8 mouse cellular contexts compared by ENCODE assay signal in genomic region chr2:167778691-167779090, GRCm38 (mm10).
DNase-seq lines count a peak whose midpoint lies in the region; ATAC-seq lines count a peak whose summit lies in the region.

No protein-coding gene starts in this region.

- H3K4me2 ChIP-seq in heart, embryonic 11.5 days, result peak overlapping the region; percentile 91
- H3K4me2 ChIP-seq in neural tube, embryonic 12.5 days (replicated peaks), result 0 out of 2 replicates have a peak overlapping the region, but pooled peaks have one; percentile 81
- H3K4me2 ChIP-seq in limb, embryonic 13.5 days (replicated peaks), result peak overlapping the region; percentile 82

- no peak overlapping the region for H3K4me3 ChIP-seq in heart, embryonic 11.5 days (ENCODE audit: low read depth, low read length)
- H3K4me3 ChIP-seq in neural tube, embryonic 12.5 days, result no peak overlapping the region
- no peak overlapping the region for H3K4me3 ChIP-seq in limb, embryonic 13.5 days

- H3K36me3 ChIP-seq in heart, embryonic 11.5 days (ENCODE audit: control insufficient read depth, insufficient read depth, low read length), result no peaks in the 10 kb centered on the region
- no peaks in the 10 kb centered on the region for H3K36me3 ChIP-seq in neural tube, embryonic 12.5 days
- H3K36me3 ChIP-seq in limb, embryonic 13.5 days, result no peaks in the 10 kb centered on the region

- H3K27me3 ChIP-seq in heart, embryonic 11.5 days (ENCODE audit: control insufficient read depth, insufficient read depth, low read length), result no peaks in the 10 kb centered on the region
- no peaks in the 10 kb centered on the region for H3K27me3 ChIP-seq in neural tube, embryonic 12.5 days (replicated peaks)
- H3K27me3 ChIP-seq in limb, embryonic 13.5 days, result no peaks in the 10 kb centered on the region

- peak overlapping the region; percentile 16 for H3K9ac ChIP-seq in heart, embryonic 11.5 days (ENCODE audit: low read depth, low read length)
- H3K9ac ChIP-seq in neural tube, embryonic 12.5 days, result peak overlapping the region; percentile 13; the same call in 1 of the 2 replicates
- H3K9ac ChIP-seq in limb, embryonic 13.5 days, result no peak overlapping the region

- no peaks in the 10 kb centered on the region for H3K9me3 ChIP-seq in heart, embryonic 11.5 days (replicated peaks; ENCODE audit: control insufficient read depth, low read length)
- no peaks in the 10 kb centered on the region for H3K9me3 ChIP-seq in neural tube, embryonic 12.5 days
- no peaks in the 10 kb centered on the region for H3K9me3 ChIP-seq in limb, embryonic 13.5 days

- H3K4me1 ChIP-seq in heart, embryonic 11.5 days (ENCODE audit: control insufficient read depth, insufficient read depth, low read length), result peaks cover 46% of the 10 kb centered on the region
- peaks cover 35% of the 10 kb centered on the region for H3K4me1 ChIP-seq in neural tube, embryonic 12.5 days
- peaks cover 67% of the 10 kb centered on the region for H3K4me1 ChIP-seq in limb, embryonic 13.5 days

- no peak for DNase-seq in heart, adult 18-20 months
- DNase-seq in neural tube, embryonic 10.5 days (ENCODE audit: extremely low spot score, low spot score), result no peak
- no peak for DNase-seq in left cerebral cortex, postnatal 36 days (ENCODE audit: low spot score in 2 of 2)
- no peak for DNase-seq in left cerebral cortex, postnatal 25 days (ENCODE audit: low spot score in 2 of 2)
- DNase-seq in gastrocnemius, adult 18-20 months (ENCODE audit: low spot score), result no peak

- no peak overlapping the region; the same call in 1 of the 2 replicates for H3K27ac ChIP-seq in heart, embryonic 11.5 days (ENCODE audit: low read depth, low read length)
- no peak overlapping the region for H3K27ac ChIP-seq in neural tube, embryonic 12.5 days
- no peak overlapping the region; the same call in 1 of the 2 replicates for H3K27ac ChIP-seq in limb, embryonic 13.5 days

- ATAC-seq in heart, embryonic 11.5 days (replicated peaks; ENCODE audit: insufficient number of reproducible peaks, low FRiP score, low TSS enrichment), result no peak
- ATAC-seq in neural tube, embryonic 12.5 days (ENCODE audit: low FRiP score, low read depth), result no peak
- ATAC-seq in limb, embryonic 13.5 days (ENCODE audit: low FRiP score, low read depth), result no peak

- WGBS in heart, embryonic 11.5 days (ENCODE audit: insufficient replicate concordance), result 80% methylated on average over 10 of the region's 10 CpGs
- 68% methylated on average over 10 of the region's 10 CpGs for WGBS in neural tube, embryonic 12.5 days
- WGBS in limb, embryonic 13.5 days, result 59% methylated on average over 10 of the region's 10 CpGs

- intact Hi-C loops in left cerebral cortex, postnatal 36 days (cut with DNase I), result no loop called here
- intact Hi-C loops in left cerebral cortex, postnatal 25 days (cut with DNase I), result no loop called here
